Mouse (Mus musculus): Measurements from ENCODE around the gene Ptgir.
A peak's percentile ranks its signal among the peaks of the same experiment; 100 is the strongest.

Gene Ptgir

DNA sequence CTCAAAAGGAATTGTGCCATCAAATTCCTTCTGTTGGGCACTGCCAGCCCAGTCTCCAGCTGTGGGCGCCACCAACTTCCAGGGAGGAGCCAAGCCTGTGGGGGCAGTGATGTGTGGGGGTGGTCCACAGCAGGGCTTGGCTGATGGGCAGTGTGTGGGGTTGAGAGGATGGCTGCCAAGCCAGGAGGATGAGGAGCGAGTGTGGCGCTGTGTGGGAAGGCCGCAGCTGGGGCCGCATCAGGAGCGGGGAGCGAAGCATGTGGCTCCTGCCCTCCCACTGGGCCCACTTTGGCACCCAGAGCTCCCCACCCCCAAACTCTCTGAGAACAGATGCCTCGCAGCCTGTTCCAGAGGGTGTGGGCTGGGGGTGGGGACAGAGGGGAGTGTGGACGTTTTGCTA lies 11.7 kb downstream of the Ptgir start:
- DNase-seq, result no peak

DNA sequence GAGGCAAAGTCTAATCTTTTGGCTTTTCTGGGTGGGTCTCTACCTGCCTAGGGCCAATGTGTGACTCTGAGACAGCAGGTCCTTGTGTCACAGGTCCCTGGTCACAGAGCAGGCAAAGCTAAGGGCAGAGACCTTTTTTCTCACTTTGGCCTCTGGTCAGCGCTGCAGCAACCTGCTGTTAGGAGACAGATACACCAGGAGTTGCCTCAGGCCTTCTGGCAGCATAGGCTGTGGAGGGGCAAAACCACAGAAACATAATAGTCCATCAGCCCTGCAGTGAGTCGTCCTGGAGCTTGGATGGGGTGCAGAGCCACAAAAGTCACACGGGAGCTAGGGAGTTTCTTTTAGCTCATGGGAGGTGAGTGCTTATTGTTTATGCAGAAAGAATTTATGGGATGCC lies 12.4 kb downstream of the Ptgir start:
- no peak for DNase-seq

DNA sequence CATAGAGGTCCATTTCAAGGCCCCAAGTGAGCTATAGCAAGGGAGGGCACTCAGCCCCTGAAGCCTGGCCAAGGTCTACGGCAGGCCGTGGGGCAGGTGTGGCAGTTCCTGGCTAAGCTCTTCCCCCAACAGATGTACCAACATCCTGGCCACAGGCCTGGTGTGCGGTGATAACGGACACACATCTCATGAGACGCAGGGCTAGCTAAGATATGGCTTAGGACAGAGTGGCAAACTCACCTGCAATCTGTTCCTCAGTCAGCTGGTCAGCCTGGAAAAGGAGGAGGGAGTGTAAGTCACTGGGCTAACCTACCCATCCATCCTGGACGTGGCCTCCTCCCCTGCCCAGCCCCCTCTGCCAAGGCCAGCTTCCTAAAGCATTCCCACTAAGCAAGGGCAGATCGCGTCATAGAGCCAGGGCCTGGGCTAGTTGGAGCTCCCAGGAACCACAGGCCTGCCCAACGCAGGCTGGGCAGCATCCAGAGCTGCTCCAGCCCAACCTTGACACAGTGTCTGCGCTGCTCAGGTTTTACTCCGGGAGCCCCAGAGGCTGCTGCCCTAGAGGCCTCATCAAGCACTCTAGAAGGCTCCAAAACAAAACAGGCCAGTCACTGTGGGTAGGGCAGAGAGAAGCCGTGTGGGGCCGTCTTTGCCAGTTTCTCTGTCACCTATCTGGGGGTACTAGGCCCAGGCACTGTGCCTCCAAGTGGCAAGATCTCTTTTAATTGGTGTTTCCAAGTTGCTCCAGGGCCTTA lies 13.3 kb downstream of the Ptgir start:
- no peak for DNase-seq

DNA sequence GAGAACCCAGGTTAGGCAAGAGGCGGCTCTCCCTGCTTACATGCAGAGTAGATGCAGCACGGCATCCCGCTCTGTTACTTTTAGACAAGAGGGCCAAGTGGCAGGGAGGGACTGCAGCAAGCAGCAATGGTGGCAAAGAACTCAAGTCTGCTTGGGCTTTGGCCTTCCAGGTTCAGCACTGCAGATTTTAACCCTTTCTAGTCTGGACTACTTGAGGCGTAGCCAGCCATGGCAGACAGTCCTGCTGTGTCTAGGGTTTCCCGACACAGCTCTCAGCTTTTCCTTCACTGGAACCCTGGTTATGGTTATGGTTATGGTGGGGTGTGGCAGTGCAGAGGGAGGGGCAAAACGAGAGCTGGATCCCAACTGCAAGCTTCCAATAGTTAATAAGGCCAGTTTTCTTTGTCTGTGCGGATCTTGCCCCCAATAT lies 13.9 kb downstream of the Ptgir start:
- no peak for DNase-seq

DNA sequence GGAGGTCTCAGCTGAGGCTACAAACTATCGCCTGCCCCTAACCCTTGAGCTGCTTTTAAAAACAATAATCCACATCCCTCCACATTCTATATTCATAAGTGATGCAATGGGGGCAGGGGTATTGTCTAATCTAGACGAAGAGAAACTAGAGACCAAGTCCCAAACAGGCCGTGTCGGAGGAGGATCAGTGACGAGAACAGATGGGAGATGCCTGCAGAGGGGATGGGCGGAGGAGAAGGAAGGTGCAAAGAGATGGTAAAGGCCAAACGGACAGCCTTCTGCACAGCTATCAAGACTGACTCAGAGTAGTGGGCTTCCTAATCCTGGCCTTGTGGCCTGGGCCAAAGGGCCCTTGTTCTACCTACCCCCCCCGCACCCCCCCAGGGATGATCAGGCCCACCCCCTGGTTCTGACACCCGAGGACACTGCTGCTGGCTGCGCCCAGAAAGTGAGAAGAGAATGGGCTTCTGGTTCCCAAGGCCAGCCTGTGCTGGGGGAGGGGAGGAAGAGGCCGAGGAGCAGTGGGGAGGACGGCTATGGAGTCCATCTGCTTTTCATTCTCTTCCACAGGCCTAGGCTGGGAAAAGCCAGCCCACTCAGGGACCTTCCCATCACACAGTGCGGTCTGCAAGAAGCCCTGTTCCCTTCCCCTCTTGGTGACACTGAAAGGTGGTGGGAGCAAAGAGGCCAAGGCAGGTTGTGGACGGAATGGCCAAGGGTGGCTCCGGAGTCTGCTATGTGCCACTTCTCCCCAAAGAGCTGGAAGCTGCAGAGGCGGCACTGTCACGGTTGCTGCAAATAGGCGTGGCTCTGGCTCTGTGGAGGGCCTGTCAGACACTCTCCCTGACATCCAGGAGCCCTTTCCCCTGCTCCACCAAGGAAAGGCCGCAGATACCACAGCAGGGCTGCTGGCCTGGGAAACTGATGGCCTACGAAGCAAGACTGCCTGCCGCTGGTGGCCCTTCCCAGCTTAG lies 14.8 kb downstream of the Ptgir start:
- peak; percentile 37 for DNase-seq

DNA sequence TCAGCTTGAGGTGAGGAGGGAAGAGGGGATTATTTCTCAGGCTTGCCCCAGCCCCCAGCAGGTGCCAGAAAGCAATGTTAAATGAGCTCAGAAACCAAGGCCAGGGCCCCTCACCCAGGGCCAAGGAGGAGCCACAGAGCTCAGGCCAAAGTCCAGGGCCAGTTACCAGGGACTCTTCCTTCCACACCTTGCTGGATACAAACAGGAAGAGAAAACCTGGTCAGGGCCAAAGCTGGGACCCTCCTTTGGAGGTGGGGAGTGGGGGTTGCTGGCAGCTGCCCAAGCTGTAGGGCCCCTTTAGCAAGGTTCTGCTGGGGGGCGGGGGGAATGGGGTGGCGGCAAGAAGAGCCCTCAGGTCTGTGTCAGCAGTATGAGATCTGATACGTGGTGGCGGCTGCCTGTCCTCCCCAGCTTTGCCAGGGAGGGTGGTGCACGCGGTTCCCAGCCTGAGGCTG lies 15.6 kb downstream of the Ptgir start:
- no peak for DNase-seq

DNA sequence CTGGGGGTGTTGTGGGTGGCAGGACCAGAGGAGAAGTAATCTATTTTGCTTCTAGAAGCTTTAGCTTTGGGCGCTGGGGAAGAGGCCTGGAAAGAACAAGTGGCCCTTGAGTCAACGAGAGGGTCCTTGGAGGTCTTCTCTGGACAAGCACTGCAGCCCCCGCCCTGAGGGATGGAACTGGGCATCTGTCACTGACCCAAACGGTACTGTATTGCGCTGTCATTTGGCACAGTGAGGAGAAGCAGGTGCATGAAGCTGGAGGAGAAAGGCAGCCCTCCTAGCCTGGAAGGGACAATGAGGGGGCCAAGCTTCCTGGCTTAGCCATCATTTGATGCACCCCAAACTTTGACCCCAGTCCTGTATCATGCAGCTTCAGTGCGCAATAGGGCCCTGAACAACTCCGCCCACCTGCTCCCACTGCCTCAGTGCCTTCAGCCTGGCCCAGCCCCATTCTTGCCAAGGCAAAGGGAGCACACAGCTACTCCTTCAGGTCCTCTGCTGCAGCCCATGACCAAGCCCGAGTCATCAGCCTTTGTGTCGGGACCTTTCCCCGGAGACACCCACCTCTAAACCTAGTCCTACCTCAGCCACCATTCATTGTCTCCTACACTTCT lies 16.2 kb downstream of the Ptgir start:
- DNase-seq, result no peak

DNA sequence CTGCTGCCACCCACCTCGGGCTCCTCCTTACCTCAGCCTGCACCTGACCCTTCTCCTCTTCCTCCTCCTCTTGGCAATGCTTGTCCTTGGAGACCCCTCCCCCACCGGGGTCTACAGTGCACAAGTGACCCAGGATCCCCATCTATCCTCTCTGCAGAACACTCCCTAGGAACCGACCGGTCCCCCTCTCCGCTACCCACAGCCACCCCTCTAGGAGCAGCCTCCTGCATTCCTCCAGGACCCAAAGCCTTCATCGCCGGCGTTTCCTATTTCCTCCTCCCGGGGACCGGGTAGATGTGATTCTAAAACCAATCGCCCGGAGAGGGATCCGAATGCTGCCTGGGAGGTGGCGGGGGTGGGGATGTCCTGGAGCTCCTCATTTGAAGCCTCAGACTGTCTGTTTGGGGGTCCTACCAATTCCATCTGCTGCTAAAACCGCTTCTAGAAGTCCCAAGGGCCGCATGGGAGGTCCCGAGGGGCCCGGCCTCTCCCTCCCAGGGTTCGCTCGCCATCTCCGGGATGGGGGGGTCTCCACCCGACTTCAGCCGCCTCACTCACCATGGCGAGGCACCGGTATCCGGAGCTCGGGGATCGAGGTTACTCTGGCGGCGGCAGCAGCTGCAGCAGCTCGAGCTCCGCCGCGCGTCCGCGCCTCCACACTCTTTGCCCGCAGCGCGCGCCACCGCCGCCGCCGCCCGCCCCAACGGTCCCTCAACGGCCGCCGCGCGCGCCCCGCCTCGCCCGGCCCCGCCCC lies 17.2 kb downstream of the Ptgir start:
- no peak for DNase-seq

DNA sequence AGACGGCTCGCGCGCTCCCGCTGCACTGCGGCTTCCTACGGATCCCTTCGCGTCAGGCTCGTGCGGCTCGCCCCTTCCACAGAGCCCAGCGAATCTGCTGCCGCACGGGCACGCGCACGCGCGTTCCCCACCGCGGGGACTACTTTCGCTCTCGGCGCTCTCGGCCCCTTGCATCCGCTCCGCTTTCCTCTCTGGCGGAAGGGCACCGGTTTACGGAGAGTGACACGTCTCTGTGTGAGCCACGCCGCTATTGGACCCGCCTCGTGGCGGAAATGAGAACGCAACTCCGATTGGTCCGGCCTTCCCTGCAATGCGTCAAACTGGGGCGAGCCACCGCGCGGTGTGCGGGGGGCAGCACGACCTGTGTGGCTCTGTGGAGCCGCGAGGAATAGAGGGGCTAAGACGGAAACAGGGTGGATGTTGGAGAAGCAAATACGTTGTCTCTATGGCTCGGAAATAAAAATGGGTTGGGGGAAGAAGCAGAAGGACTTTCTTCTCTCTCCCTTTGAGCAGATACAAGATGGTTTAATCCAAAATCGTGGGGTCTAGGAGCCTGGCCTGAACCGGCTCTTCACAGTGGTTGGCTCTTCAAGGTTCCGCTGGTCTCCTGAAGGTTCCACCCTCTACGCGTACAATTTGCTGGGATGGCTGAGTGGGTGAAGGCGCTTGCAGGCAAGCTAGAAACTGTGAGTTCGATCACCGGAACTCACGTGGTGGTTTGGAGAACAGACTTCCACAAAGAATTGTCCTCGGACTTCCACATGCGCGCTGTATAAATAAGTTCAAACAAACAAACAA lies 17.9 kb downstream of the Ptgir start, which contains the start of gene Calm3:
Gene Calm3, minus strand, starts transcription at position 78 of the 798 bp plus-strand sequence.
- peak; percentile 100 for DNase-seq

DNA sequence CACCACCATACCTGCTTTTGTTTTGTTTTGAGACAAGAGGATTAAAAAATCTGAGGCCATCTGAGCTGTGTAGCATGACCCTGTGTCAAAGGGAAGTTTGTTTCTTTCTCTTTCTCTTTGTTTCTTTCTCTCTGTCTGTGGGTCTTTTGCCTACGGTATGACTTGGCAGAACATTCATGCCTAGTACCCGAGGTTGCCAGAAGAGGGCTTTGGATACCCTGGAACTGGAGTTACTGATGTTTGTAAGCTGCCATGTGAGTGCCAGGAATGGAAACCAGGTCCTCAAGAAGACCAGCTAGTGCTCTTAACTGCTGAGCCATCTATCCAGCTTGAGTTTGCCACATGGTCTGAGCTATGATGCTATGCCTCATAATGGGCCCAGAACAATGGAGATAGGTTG lies 22.1 kb downstream of the Ptgir start:
- no peak for DNase-seq

DNA sequence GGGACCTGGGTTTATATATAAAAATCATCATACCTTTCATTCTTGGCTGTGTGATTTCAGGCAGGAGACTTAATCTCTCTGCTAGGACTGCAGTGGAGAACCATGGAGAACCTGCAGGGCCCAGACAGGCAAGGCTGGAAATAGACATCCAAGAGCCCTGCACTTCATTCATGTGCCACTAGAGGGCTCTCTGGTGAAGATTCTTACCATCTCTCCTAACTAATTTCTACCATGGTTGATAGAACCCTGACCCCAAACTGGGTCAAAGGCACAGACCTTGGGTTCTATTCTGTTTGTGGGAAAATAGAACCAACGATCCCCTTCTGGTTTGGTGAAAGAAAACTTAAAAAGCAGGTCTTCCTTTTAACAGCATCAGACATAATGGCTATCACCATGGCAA lies 24.6 kb downstream of the Ptgir start:
- peak; percentile 81 for DNase-seq

DNA sequence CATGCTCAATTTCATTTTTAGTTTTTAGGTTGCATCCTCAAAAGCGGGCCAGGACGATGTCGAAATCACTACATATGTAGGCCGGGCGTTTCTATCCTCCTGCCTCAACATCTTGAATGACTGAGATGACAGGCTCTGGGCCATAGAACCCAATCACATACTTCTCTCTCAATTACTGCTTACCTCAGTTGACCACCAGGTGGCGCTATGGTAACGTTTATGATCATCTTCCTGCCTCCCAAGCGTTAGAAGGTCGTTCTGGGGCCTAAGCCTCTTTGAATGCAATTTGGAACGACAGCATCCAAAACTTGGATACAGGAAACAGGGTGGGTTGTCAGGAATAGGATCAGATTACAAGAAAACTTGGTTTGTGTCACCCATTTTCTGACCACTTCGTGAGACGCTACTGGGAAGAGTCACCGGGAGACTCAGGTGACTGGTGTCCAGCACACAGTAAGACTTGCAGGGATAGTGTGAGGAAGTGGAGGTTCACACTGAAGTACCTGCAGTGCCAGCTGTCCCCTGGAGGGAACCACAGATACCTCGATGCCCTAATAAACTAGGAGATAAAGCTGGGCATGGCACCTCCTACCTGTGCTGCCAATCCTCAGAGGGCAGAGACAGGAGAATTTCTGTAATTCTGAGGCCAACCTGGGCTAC lies 25.8 kb downstream of the Ptgir start:
- peak; percentile 93 for DNase-seq

DNA sequence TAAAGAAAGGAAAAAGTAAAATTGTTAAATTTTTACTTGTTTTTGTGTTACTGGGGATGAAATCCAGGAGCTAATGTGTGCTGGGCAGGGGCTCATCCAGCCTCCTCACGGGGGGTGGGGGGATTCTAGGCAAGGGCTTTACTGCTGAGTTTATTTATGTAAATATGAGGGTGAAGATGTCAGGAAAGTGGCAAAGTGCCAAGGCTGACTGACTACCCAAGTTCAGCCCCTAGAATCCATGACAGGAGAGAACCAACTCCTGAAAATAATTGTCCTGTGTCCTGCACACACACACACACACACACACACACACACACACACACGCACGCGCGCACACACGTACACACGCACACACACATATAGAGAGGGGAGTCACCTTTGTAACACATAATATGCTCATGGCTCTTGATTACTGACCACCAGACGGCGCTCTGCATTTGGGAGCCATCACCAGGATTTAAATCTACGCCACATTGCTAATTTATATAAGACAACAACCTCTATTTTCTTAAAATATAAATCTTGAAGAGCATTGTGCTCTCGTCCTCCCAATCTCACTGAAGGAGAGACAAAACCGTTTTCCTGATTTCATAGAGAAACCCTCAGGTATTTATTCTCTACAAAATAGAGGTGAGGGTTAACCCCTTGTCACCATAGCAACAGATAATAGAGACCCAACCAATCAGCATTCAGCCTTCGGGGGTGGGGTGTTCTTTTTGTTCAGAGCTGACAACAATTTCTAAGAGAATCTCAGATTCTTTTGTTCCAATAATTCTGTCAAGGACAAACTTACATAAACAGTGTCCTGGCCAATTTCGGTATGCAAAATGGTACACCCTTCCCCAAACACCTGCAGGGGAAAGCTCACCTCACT lies 26.7 kb downstream of the Ptgir start:
- peak; percentile 80 for DNase-seq

DNA sequence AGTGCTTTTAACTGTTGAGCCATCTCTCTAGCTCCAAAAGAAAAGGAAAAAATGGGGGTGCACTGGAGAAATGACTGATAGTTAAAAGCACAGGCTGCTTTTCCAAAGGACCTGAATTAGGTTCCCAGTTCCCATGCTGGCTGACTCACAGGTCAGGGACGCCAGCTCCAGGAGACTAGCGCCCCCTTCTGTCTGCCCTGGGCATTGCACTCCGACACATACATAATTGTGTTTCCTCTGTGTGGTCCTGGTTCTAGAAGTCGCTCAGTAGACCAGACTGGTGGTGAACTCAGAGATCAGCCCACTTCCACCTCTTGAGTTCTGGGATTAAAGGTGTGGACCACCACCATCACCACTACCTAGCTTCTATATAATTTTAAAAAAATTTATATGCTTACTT lies 31.0 kb downstream of the Ptgir start:
- no peak for DNase-seq

DNA sequence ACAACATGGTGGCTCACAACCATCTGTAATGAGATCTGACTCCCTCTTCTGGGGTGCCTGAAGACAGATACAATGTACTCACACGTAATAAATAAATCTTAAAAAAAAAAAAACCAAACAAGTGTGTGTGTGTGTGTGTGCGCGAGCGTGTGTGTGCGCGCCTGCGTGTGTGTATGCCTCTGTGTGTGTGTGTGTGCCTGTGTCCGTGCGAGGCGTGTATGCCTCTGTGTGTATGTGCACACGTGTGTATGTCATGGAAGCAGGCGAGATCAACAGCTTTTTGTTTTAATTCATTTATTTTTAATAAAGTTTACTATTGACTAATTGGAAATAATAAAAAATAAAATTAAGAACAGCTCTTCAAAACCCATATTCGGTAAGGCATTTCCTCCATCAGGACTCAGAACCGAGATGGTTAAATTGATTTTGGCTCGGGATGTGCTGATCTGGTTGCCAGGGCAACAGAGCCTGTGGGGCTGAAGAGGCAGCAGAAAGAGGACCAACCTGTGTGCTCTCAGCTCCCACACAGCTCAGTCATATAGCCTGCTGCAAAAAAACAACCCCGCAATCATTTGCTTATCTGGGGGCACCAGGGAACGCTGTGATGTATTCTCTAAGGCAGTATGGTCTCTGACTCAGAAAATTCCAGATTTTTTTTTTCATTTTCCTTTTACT lies 32.0 kb downstream of the Ptgir start:
- DNase-seq, result peak; percentile 69

DNA sequence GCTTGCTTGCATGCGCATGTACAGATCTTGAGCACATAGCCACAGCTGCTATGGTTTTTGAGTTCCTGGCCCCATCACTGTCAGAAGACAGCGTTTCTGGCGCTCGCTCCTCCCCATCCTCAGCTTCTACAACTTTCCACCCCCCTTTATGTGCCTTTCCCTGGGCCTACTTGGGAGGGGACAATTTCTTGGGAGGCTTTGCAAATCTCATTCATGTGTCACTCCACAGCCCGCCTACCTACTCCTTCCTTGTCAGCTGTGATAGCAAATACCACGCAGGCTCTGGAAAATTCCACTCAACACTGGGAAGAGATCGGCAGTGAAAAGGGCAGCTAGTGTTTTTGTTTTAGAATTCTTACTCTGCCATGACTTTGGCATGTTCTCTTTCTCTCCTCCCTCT lies 34.0 kb downstream of the Ptgir start:
- no peak for DNase-seq

DNA sequence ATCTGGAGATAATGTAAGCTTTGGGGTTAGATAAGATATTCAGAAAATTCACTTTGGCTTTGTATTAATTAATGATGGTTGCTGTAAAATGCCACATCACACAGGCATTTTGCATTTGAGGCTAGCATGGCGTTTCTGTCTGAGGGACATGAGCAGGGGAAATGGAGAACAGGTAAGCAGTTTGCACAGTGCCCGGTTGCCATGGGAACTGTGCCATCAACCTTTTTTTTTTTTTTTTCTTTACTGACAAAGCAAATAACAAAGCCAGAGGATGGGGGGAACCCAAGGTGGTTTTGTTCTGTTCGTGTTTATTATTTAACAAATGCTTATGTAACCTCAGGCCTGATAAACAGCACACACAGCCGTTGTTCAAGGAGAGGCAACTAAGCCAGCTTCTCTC lies 36.6 kb downstream of the Ptgir start:
- DNase-seq, result no peak

DNA sequence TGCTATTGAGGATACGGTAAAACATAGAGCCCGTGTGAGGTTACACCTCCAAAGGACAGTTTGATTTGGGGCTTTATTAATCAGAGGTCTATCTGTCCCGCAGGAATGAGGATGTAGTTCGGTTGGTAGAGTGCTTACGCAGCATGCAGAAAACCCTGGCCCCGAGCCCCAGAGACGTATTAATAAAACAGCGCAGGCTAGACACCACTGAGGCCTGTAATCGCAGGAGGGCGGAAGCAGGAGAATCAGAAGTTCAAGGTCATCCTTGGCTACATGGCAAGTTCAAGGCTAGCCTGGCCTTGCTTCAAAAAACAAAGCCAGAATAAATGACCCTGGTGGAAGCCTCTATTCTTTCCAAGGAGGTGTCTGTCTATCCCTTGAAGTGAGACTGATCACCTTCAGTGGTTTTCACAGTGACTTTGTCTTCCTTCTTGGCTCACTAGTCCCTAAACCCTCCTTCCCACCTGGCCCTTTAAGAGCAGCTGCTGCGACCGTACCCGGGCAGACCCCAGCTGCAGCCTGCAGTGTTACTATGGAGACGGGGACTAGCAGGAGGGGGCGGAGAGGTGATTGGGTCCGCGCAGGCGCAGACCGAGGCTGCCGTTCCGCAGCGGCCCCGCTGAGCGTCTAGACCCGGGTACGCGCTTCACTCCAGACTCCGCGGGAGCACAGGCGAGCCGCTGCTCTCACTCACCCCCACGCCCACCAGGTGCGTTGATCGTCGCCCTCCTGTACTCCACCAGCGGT lies 37.9 kb downstream of the Ptgir start, which contains the start of gene Pnmal2:
Gene Pnmal2, plus strand, starts transcription at position 622 of the 747 bp plus-strand sequence.
- DNase-seq, result peak; percentile 96
